Comparison of ENCODE assay signal across 8 mouse cellular contexts in genomic region chr11:18877626-18878011, GRCm38 (mm10).
DNase-seq lines count a peak whose midpoint lies in the region; TF ChIP-seq lines count a peak whose summit lies in the region.

No protein-coding gene starts in this region.

- TF ChIP-seq CTCF in lung, adult 2 months (IDR thresholded peaks at IDR 0.05; ENCODE audit: insufficient read depth, low read length): peak; percentile 40; the same call in 1 of the 2 replicates
- no peak for TF ChIP-seq CTCF in olfactory bulb, adult 2 months (IDR thresholded peaks at IDR 0.05; ENCODE audit: insufficient read depth, low read depth, low read length)

- peak; percentile 24 to 46 for DNase-seq in B cell, adult 2 months
- DNase-seq in adrenal gland, adult (ENCODE audit: inconsistent age in 2 of 2, low spot score in 1 of 2): peak; percentile 84 to 94
- DNase-seq in embryo, embryonic 11 days: peak; percentile 91
- DNase-seq in heart, adult 8-10 months (ENCODE audit: low spot score): peak; percentile 40
- peak; percentile 44 for DNase-seq in kidney, adult 9 months
- DNase-seq in lung, adult 2 months: peak; percentile 49
- DNase-seq in T-cell, adult 2 months (ENCODE audit: low spot score): no peak

- peak; percentile 67; the same call in 1 of the 2 replicates for TF ChIP-seq POLR2A in lung, adult 2 months (IDR thresholded peaks at IDR 0.05; ENCODE audit: borderline replicate concordance, extremely low read depth, low read depth, low read length)
- TF ChIP-seq POLR2A in olfactory bulb, adult 2 months (IDR thresholded peaks at IDR 0.05; ENCODE audit: insufficient read depth, low read depth, low read length): no peak

- peak overlapping the region; percentile 78; the same call in 1 of the 2 replicates for H3K27ac ChIP-seq in olfactory bulb, adult 2 months (ENCODE audit: insufficient read depth, low read depth, low read length)

- no peaks in the 10 kb centered on the region for H3K4me1 ChIP-seq in lung, adult 2 months (ENCODE audit: control insufficient read depth, insufficient read depth, low read length)
- H3K4me1 ChIP-seq in olfactory bulb, adult 2 months (ENCODE audit: control insufficient read depth, insufficient read depth, low read length): peaks cover 18% of the 10 kb centered on the region

- H3K4me3 ChIP-seq in lung, adult 2 months (replicated peaks; ENCODE audit: extremely low read depth, low read depth, low read length): peak overlapping the region; percentile 70
- H3K4me3 ChIP-seq in olfactory bulb, adult 2 months (ENCODE audit: insufficient read depth, low read depth, low read length): peak overlapping the region; percentile 62

- 2% methylated on average over 25 of the region's 27 CpGs for WGBS in lung, adult 2 months
- under 1% methylated on average over 24 of the region's 27 CpGs for WGBS in olfactory bulb, adult 2 months
